Mouse (Mus musculus) left cerebral cortex, postnatal 25 days (tissue): ENCODE measurements around the gene Helz. TPM values are rescaled to one million over a fixed set of nuclear protein-coding genes. Genes with fewer than 3 reads are reported as not detected.
A peak's percentile ranks its signal among the peaks of the same experiment; 100 is the strongest.
"Not testable (repeated sequence)": the region's sequence is repeated elsewhere in the genome, so short reads cannot be mapped to it uniquely, and the experiment has no call there.

Experiments
- DNase-seq, 2 experiments: peaks; one replicate each; pipeline ENCODE4 v3.0.0; 2022; ENCODE audit warnings: low spot score in 2 of 2, mixed read lengths in 1 of 2
- intact Hi-C: fragments of 180-260 bp; cut with DNase I; formaldehyde crosslinking; loops from one replicate; pipeline ENCODE4 v1.15.1; 2025
- total RNA-seq, 2 experiments: library from RNA; stranded (reverse); gene quantifications; 2 replicates each; pipeline ENCODE4 v1.2.3; 2021

Helz gene
- total RNA-seq, 2 experiments from 2014 or later, result 46.0 to 47.7 TPM

GRCm38 (mm10) chr11:107545747-107546476 lies 1.8 kb upstream of the Helz start:
- peak in 1 of 2 experiments; percentile 16 for DNase-seq
- intact Hi-C loops, result no loop called here

GRCm38 (mm10) chr11:107546667-107547301 lies 946 bp upstream of the Helz start:
- intact Hi-C loops, result no loop called here
- DNase-seq, result peak in 1 of 2 experiments; percentile 17

- DNase-seq, result peak in 1 of 2 experiments; percentile 12
- intact Hi-C loops, result no loop called here
Measured at GRCm38 (mm10) chr11:107548204-107548975, 660 bp downstream of the Helz start.

GRCm38 (mm10) chr11:107559874-107560273 lies 12.1 kb downstream of the Helz start:
- no peak for DNase-seq
- intact Hi-C loops, result no loop called here

GRCm38 (mm10) chr11:107567431-107567830 lies 19.7 kb downstream of the Helz start:
- no peak for DNase-seq
- intact Hi-C loops, result no loop called here

GRCm38 (mm10) chr11:107568466-107568995 lies 20.8 kb downstream of the Helz start:
- intact Hi-C loops, result no loop called here
- DNase-seq, result no peak

- intact Hi-C loops, DNase-seq: not testable (repeated sequence)
Measured at GRCm38 (mm10) chr11:107570891-107571290, 23.2 kb downstream of the Helz start.

- intact Hi-C loops, result no loop called here
- no peak for DNase-seq
Measured at GRCm38 (mm10) chr11:107571318-107571717, 23.6 kb downstream of the Helz start.

- intact Hi-C loops, result no loop called here
- no peak for DNase-seq
Measured at GRCm38 (mm10) chr11:107572551-107572950, 24.8 kb downstream of the Helz start.

- DNase-seq, result no peak
- intact Hi-C loops, result no loop called here
Measured at GRCm38 (mm10) chr11:107573061-107573692, 25.4 kb downstream of the Helz start.

GRCm38 (mm10) chr11:107573847-107574246 lies 26.1 kb downstream of the Helz start:
- intact Hi-C loops, result no loop called here
- DNase-seq, result no peak

- intact Hi-C loops, result no loop called here
- no peak for DNase-seq
Measured at GRCm38 (mm10) chr11:107574811-107575705, 27.3 kb downstream of the Helz start.

- intact Hi-C loops, result no loop called here
- no peak for DNase-seq
Measured at GRCm38 (mm10) chr11:107576186-107576585, 28.5 kb downstream of the Helz start.

- DNase-seq, result peak; percentile 18 to 81
- intact Hi-C loops, result no loop called here
Measured at GRCm38 (mm10) chr11:107577400-107577799, 29.7 kb downstream of the Helz start.

- DNase-seq, result no peak
- intact Hi-C loops, result no loop called here
Measured at GRCm38 (mm10) chr11:107578226-107578625, 30.5 kb downstream of the Helz start.

- intact Hi-C loops, result no loop called here
- DNase-seq, result no peak
Measured at GRCm38 (mm10) chr11:107580786-107581185, 33.1 kb downstream of the Helz start.

- DNase-seq, result no peak
- intact Hi-C loops, result no loop called here
Measured at GRCm38 (mm10) chr11:107584660-107585451, 37.1 kb downstream of the Helz start.

- intact Hi-C loops, DNase-seq: not testable (repeated sequence)
Measured at GRCm38 (mm10) chr11:107586129-107586528, 38.4 kb downstream of the Helz start.
